Mouse (Mus musculus): Measurements from ENCODE around the gene Dll4. TPM values are rescaled to one million over a fixed set of nuclear protein-coding genes. Genes with fewer than 3 reads are reported as not detected.

Dll4 gene
- polyA plus RNA-seq, 2 experiments from 2014 or later = not detected

GRCm38 (mm10) chr2:119335535-119335934 is 10.0 kb downstream of the Dll4 start:
- ATAC-seq = no peak

- no peak for ATAC-seq
Measured at GRCm38 (mm10) chr2:119336002-119336401, 10.4 kb downstream of the Dll4 start.

GRCm38 (mm10) chr2:119336470-119336869 is 10.9 kb downstream of the Dll4 start:
- ATAC-seq = no peak

GRCm38 (mm10) chr2:119337425-119338265 is 12.1 kb downstream of the Dll4 start:
- peak; percentile 91 for ATAC-seq

GRCm38 (mm10) chr2:119344537-119345138 is 19.1 kb downstream of the Dll4 start:
- no peak for ATAC-seq

GRCm38 (mm10) chr2:119350555-119351486 is 25.2 kb downstream of the Dll4 start, which contains the start of gene Chac1:
Chac1 (plus strand) TSS chr2:119351229.
- peak; percentile 74 for ATAC-seq

- no peak for ATAC-seq
Measured at GRCm38 (mm10) chr2:119353707-119354106, 28.1 kb downstream of the Dll4 start.

GRCm38 (mm10) chr2:119355089-119355488 is 29.5 kb downstream of the Dll4 start:
- ATAC-seq = no peak

- no peak for ATAC-seq
Measured at GRCm38 (mm10) chr2:119355651-119356050, 30.1 kb downstream of the Dll4 start.

GRCm38 (mm10) chr2:119356310-119356709 is 30.7 kb downstream of the Dll4 start:
- ATAC-seq = no peak

GRCm38 (mm10) chr2:119356805-119357204 is 31.2 kb downstream of the Dll4 start:
- no peak for ATAC-seq

- no peak for ATAC-seq
Measured at GRCm38 (mm10) chr2:119358249-119358648, 32.7 kb downstream of the Dll4 start.

- ATAC-seq = no peak
Measured at GRCm38 (mm10) chr2:119359721-119360291, 34.2 kb downstream of the Dll4 start.

- ATAC-seq = no peak
Measured at GRCm38 (mm10) chr2:119364969-119365368, 39.4 kb downstream of the Dll4 start.

GRCm38 (mm10) chr2:119367346-119367745 is 41.8 kb downstream of the Dll4 start:
- ATAC-seq = no peak

- no peak for ATAC-seq
Measured at GRCm38 (mm10) chr2:119370116-119370515, 44.5 kb downstream of the Dll4 start.

GRCm38 (mm10) chr2:119377286-119377685 is 51.7 kb downstream of the Dll4 start:
- no peak for ATAC-seq

GRCm38 (mm10) chr2:119377826-119378225 is 52.2 kb downstream of the Dll4 start:
- ATAC-seq = no peak

- no peak for ATAC-seq
Measured at GRCm38 (mm10) chr2:119379455-119379854, 53.9 kb downstream of the Dll4 start.

All from CD4-positive, CD25-positive, alpha-beta regulatory T cell, adult 4 months (primary cell).